Mouse (Mus musculus): ENCODE data around the gene Bhlha9. TPM values are rescaled to one million over a fixed set of nuclear protein-coding genes. Genes with fewer than 3 reads are reported as not detected.

Gene Bhlha9
- polyA plus RNA-seq, 1 experiment from 2014 or later, result not detected

Other genes starting within 250 kb of the Bhlha9 start
- gene Abr, start 50.2 kb upstream of the Bhlha9 start, polyA plus RNA-seq (2016; fragmentation: Nextera tagmentation; extraction: Ambion mirVana), result 25.8 and 27.0 TPM in 2 replicates
- 0.05 and 0.15 TPM in 2 replicates for gene Trarg1, start 7.3 kb downstream of the Bhlha9 start, polyA plus RNA-seq (2016; fragmentation: Nextera tagmentation; extraction: Ambion mirVana)
- gene Gosr1, start 91.1 kb downstream of the Bhlha9 start, polyA plus RNA-seq (2016; fragmentation: Nextera tagmentation; extraction: Ambion mirVana), result 23.2 and 24.3 TPM in 2 replicates
- 8.2 and 9.0 TPM in 2 replicates for gene Cpd, start 174.5 kb downstream of the Bhlha9 start, polyA plus RNA-seq (2016; fragmentation: Nextera tagmentation; extraction: Ambion mirVana)
- not detected in 2 replicates for gene Tmigd1, start 229.7 kb downstream of the Bhlha9 start, polyA plus RNA-seq (2016; fragmentation: Nextera tagmentation; extraction: Ambion mirVana)

Data from forebrain, embryonic 10.5 days (tissue).